Mouse (Mus musculus): Measurements from ENCODE around the gene Krt90.
"Not testable (repeated sequence)": the region's sequence is repeated elsewhere in the genome, so short reads cannot be mapped to it uniquely, and the experiment has no call there.

Krt90 gene

DNA sequence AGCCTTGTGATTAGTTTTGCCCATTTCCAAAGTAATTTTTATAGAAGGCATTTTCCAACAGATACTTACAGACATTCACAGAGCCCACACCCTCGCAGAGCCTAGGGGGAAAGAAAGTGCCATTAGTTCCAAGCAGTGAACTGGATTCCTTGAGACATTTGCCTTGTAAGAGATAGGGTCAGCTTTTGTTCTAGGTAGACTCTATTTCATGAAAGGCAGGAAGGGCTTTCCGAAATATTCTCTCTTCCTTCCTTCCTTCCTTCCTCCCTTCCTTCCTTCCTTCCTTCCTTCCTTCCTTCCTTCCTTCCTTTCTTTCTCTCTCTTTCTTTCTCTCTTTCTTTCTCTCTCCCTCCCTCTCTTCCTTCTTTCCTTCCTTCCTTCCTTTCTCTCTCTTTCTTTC, 45.6 kb downstream of the Krt90 start, which contains the start of gene Gm49425:
Gene Gm49425, minus strand, starts transcription at position 101 of the 400 bp plus-strand sequence.
- not testable (repeated sequence) for DNase-seq (ENCODE audit: low spot score)

DNA sequence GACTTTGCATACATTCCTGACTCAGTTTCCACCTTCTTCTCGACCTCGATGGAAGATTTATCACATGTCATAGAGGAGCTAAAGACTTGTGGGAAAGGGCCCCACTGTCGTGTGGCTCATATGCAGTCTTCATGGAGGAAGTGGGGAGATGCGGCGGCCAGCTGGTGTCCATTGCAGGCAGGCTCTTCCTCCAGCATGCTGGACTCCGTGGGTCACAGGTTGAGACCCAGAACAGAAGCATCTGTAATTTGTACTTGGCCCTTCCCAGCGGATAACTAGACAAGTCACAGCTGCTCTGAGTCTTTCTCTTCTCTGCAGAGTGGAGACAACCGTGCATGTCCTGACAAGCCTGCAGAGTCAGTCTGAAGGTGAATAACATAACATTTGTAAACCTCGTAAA, 54.5 kb downstream of the Krt90 start:
- no peak for DNase-seq (ENCODE audit: low spot score)

DNA sequence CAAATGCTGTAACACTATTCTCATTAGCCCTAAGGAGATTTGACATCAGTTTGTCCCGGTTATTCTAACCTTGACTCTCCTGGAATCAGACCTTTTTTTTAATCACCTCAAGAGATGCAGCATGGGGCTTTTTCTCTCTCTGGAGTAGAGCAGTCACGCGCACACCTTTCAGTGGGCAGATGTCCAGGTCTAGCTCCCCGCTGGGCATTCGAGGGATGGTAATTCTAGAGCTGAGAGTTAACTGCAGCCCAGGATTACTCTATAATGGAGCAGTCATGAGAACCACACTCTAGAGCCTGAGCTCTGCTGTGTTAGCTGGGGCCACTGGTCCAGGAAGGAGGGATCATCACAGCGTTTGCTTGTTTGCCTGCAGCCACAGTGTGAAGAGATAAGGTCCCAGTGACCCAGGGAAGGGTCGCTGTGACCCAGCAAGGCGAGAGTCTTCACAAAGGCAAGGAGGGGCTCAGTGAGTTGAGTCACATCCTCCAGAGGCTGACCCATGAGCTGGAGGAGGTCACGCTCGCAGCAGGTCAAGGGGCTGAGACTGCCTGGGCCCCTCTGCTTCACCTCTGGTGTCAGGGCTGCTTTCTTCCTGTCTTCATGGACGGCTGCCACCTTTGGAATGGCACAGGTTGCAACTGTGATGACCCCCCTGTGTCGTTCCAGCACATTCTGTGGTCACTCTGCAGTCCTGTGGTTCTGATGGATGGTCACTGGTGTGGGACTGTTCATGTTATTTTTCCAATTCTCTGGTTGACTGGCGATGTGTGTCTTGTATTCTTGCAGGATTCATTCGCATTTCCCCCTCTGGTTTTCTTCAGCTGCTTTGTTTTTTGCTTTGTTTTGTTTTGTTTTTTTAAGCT, 55.6 kb downstream of the Krt90 start:
- peak; percentile 15 for DNase-seq (ENCODE audit: low spot score)
